Mouse (Mus musculus) cerebellum, postnatal 36 days (tissue): ENCODE results near the gene Mgat3.

Experiments
- DNase-seq, 2 experiments: peaks; one replicate each; pipeline ENCODE4 v3.0.0; 2021 to 2022; ENCODE audit warnings: mixed read lengths in 2 of 2

Gene Mgat3

DNA sequence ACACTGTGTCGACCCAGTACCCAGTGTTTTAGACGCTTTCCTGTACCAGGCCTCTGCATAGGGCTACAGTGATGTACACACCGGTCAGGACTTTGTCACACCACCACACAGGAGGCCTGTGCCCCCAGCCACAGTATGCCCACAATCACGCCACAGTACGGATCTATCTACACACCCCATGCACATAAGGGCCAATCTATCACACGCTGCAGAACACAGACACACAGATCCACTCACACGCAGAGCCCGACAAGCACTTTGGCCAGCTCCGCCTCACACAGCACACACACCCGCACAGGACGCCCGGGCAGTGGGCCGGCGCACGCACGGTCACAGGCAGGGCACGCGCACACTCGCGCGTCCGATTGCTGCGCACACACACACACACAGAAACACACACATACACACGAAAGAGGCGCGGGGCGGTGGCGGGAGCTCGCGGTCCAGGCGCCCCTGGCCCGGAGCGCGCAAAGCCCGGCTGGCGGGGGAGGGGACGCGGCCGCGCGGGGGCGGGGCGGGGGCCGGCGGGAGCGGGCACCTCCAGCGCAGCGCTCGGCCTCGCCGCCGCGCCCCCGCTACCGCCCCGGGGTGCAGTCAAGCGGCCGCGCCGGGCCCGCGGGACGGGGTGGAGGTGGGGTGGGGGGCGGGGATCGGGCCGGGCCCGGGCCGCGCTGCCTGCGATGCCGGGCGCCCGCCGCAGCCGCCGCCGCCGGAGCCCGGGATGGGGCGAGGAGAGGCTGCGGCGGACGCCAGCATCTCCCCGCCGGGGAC lies at the start of gene Mgat3:
Gene Mgat3, plus strand, starts transcription at position 721 of the 771 bp plus-strand sequence.
- peak; percentile 73 to 75 for DNase-seq

DNA sequence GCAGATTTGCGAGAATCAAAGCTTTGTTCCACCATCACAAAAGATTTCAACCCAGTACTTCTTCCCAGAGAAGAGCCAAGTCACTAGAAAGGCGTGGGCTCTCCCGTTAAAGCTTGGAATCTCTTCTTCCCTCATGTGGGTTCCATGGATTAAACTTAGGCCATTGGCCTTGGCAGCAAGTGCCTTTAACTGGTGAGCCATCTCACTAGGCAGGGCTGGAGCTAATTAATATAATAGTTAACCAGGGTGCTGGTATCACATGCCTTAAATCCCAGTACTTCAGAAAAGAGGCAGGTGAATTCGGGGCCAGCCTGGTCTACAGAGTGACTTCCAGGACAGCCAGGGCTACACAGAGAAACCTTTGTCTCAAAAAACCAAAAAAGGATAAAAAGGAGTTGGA lies 48.9 kb upstream of the Mgat3 start:
- DNase-seq = no peak

DNA sequence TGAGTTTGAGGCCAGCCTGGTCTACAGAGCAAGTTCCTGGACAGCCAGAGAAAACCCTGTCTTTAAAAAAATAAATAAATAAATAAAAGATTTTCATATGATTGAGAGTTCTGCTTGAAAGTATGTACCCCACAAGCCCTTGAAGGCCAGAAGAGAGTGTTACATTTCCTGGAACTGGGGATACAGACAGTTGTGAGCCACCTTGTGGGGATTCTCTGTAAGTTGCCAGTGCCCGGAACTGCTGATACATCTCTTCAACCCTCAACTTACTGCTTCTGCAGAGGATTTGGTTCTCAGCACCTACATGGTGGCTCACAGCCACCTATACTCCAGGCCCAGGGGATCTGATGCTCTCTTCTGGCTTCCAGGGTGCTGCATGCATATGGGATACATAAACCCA lies 46.3 kb upstream of the Mgat3 start:
- no peak for DNase-seq

DNA sequence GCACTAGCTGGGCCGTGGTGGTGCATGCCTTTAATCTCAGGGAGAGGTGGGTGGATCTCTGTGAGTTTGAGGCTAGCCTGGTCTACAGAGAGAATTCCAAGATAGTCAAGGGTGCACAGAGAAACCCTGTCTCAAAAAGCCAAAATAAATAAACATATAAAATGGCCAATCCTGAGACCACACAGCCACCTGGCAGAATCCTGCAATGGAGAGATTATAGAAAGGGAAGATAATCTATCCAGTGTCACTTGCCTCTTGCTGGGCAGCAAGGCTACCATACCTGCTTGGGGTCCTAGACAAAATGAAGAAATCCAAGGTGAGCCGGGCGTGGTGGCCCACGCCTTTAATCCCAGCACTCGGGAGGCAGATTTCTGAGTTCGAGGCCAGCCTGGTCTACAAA lies 43.5 kb upstream of the Mgat3 start:
- DNase-seq = no peak

DNA sequence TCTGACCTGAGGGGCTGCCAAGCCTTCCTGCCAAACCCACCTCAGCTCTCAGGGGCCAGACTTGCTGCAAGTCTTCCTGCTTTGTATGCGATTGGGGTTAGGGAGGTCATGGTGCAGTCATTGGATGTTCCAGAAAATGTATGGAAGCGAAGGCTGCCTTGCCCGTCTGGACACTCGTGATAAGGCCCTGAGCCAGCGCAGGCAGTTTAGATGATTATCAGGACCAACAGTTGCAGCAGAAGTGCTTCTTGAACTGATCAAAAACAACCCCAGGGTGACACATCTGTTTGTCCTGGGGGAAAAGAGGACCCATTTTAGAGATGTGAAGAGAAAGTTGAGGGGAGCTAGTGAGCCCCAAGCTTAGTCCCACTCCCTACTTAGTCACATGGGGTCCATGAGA lies 42.8 kb upstream of the Mgat3 start:
- no peak for DNase-seq

DNA sequence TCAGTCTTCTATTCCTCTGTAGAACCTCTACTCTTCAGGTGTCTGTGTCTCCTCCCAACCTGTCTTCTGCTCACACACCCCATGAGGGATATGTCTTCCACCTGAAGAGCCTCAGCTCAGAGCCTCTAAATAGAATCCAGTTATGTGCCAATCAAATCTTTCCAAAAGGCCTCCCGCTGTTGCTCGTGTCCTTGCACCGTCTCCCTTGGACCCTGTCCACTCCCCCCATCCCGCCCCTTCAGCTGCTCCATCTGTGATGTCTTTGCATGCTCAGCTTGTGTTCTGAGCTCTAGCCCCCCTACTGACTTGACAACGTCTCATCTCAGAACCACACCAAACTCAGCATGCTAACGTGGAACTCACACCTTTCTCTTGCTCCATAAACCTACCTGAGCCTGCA lies 42.1 kb upstream of the Mgat3 start:
- DNase-seq = peak; percentile 72 to 77

DNA sequence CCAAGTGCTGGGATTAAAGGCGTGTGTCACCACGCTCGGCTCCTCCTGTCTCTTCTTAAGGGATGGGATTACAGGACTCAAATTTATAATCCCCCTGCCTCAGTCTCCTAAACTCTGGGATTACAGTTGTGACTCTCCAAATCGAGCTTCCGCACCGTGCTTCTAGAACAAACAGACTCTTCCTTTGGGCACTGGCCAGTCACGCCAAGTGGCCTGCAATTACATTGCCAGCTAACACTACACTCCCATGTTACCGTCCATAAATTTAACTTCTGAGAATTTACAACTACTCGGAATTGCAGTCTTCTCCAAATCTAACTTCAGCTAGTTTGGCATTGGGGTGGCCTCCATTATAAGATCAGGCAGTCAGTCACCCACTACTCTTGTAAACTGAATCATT lies 41.1 kb upstream of the Mgat3 start:
- DNase-seq = peak in 1 of 2 experiments; percentile 36

DNA sequence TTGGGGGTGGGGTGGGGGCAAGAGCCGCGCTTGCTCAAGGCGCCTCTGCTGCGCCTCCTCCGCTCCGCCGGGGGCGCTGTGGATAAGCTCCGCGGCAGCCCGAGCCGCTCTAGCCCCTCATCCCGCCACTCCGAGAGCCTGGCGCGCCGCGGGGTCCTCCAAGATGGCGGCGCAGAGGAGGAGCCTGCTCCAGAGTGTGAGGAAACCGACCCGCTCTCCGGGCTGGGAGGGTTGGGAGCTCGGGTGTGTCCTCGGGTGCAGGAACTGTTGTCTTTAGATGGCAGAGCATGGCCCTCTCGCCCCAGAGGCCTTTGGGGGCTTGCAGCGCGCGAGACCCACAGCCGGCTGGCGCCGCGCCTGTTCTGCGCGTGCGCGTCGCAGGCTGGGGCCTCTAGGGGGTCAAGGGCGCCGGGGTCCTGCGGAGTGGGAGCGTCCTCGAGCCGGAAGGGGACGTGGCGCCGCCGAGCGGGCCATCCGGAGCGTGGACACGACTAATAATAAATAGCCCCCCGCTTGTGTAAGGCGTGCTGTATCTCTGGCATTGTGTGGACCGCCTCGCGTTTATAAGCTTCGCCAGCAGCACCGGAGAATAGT lies 40.4 kb upstream of the Mgat3 start, which contains the start of gene Tab1:
Gene Tab1, plus strand, starts transcription at position 135 of the 594 bp plus-strand sequence.
- DNase-seq = peak; percentile 91 to 93

DNA sequence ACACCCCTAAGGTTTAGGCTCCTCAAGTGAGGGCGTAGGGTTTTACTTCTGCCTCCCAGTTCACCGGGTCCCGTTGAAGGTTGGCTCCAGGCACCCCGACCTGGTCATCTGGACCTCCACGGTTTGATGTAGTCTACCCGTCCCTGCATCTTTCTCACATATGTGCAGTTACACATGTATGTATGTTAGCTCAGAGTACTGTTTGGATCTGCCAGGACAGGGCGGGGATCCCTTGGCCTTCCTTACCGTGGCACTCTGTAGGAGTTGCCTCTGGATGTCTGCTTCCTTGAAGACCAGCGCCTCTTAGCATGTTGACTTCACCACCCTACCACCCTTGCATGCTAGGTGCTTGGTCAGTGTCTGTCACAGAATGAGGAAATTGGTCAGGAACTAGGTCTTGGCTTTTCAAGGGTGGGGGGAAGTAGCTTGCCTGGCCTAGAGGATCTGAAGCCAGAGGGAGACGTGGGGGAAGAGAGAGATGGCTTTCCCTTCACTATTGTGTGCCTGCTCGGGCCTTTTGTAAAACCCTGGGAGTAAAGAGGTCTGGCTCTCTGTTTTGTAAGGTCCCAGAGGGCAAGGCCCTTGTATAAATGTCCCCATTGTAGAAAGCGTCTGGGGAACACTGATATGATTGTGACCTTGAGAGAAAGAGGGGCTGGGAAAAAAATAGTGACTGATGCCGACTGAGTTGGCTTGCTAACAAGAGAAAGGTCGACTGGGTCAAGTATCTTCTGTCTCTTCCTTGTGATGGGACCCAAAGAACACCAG lies 39.7 kb upstream of the Mgat3 start:
- DNase-seq = no peak

DNA sequence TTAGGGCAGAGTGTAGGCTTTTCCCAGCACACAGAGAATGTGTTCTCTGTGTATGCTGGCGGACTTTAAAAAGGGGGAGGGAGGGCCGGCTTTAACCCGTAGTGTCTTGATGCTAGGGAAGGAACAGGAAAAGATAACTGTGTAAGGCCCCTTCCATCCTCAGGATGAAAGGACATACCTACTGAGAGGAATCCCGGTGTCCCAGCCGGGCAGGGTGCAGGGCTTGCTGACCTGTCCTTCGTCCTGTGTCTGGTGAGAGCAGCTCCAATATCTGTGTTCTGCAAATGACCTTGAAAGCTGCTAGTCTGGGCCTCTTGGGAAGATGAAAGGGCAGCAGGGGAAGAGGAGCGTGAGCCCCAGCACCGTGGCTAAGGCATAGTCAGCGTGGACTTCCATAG lies 39.1 kb upstream of the Mgat3 start:
- DNase-seq = no peak

DNA sequence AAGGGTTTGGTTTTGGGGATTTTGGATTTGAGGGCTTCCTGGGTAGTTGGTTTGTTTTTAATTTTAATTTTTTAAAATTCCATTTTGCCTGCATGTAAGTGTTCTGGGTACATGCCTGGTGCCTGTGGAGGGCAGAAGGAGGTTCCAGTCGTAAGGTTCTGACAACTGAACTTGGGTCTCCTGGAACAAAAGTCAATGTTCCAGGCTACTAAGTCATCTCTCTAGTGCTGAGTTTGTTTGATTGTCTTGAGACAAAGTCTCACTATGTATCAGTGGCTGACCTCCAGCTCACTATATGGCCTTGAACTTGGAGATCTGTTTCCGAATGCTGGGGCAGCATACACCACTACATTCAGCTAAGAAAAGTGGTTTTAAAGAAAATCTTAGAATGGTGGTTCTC lies 38.0 kb upstream of the Mgat3 start:
- no peak for DNase-seq

DNA sequence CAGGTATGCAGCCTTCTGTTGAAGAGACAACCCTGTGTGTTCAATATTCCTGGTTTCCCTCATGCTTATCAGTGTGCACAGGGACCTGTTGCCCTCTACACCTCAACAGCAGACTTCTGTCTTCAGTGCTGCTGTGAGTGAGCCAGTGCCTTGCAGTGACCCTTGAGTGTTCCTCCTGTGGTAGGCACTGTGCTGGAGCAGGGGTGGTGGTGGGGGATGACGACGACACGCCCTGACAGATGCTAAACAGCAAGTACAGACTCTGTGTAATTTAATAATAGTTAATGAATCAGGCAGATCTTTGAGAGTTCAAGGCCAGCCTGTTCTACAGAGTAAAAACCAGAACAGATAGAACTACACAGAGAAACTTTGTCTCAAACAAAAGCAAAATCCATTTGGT lies 36.9 kb upstream of the Mgat3 start:
- DNase-seq = no peak

DNA sequence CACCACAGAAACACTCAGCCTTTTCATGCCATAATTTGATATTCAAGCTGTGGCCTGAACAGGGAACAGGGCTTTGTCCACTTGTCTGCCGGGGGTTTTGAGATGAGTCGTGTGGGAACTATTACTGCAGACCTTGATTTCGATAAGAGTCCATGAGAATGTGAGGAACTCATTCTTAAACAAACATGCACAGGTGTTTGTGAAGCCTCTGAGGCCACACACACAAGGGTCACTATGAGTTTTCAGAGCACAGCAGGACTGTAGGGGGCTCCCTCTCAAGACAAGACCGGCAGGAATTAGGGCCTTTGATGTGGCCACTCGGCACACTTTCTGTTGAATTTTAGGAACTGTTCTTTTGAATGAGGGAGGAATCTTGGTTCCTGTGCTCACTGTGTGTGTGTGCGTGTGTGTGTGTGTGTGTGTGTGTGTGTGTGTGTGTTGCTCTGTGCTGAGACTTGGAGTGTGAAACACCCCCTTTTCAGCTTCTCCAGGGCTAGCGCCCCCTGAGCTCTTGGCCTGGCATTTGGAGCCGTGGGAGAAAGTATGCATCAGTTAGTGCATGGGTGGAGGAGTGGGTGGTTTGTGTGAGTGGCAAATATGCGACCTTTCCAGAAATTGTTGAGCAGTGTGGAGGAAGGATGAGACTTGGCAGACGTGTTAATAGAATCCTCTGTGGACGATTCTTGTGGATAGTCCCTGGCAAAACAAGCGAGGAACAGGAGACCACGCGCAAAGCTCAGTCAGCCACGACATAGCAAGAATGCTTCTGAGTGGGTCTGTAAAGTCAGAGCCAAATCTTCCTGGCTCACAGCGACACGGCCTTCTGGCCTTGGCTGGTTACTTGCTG lies 35.4 kb upstream of the Mgat3 start:
- no peak for DNase-seq

DNA sequence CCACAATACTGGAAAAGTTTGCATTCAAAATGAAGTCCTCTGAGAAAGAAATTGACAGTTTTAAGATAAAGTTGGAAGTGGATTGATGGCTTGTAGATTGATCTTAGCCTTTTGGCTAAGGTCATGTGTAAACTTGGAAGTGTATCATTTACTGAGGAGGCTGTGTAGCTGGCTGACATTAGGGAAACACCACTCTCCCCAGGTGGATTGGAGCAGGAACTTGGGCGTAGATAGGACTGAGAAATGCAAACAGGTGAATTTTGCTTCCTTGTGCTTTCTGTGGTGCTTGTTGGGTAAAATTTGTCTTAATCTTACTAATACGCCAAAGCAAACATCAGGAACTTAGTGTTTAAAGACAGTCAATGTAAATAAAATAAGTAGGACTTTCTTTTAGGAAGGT lies 33.2 kb upstream of the Mgat3 start:
- DNase-seq = no peak

DNA sequence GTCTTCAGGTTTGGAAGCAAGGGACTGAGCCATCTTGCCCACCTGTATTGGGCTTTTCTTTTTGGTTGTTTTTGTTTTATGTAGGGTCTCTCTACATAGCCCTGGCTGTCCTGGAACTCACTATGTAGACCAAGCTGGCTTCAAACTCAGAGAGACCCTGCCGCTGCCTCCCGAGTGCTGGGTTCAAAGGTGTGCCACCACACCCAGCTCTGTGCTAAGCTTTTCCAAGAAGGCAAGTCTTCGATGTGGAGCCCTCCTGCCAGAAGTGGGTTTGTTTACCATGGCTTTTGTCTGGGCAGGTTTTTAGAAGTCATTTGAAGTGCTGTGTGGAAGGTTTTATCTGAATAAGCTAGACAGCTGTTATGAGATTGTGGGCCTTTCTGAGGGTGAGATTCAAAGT lies 32.6 kb upstream of the Mgat3 start:
- DNase-seq = no peak

DNA sequence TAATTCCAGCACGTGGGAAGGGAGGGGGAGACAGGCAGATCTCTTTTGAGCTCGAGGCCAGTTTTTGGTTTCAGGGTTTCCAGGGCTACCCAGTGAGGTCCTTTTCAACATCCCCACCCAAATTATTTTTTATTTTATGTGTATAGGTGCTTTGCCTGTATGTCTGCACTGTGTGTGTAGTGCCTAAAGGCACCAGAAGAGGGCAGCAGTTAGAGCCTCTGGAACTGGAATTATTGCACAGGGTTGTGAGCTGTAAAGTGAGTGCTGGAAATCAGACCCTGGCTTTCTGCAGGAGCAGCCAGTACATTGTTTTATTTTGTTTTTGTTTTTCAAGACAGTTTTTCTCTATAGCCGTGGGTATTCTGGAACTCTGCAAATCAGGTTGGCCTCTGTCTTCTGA lies 31.4 kb upstream of the Mgat3 start:
- no peak for DNase-seq

DNA sequence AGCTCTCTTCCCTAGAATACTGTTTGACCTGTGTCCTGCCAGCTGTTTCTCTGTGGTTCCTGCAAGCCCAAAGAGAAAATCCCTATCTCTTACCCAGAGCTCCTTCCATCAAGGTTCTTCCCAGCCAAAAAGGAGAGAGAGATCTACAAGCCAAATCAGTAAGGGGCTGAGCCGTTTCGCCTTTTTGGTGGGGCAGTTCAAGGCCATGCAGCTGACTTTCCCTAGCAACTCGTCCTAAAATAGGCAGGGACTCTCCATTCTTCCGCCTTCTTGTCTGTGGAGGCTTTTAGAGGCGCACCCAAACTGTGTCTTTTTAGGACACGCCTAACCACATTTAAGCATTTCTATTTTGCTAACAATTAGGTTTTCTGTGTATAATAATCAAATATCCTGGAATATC lies 29.8 kb upstream of the Mgat3 start:
- DNase-seq = no peak

DNA sequence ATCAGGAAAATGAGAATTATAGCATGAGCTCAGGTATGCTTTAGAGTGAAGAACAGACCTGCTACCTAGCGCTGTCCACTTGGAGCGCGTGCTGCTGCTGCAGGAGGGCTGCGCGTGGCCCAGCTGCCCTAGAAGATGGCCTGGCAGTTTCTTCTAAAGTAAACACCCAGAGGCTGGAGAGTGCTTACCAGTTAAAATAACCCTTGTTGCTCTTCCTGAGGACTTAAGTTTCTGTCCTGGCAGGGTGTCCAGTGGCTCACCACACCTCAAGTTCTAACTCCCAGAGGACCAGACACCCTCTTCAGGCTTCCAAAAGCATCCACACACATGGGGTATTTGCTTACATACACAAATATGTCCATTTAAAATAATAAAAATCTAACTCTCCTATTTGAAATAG lies 28.1 kb upstream of the Mgat3 start:
- DNase-seq = no peak

DNA sequence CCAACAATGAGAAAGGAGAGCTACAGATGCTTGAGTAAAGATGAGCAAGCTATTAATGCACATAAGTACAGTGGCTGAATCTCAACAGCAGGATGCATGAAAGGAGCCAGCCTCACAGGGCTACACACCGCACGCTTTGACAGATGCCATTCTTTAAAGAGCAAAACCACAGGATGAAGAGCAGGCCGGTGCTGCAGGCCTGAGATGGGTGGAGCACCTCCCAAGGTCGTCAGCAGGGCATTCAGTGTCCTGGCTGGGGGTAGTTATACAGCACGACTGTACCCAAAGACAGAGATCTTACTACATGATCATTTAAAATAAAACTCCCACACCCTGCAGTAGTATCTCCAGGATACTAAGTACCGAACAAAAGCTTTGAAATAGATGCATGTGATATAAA lies 27.4 kb upstream of the Mgat3 start:
- DNase-seq = no peak

DNA sequence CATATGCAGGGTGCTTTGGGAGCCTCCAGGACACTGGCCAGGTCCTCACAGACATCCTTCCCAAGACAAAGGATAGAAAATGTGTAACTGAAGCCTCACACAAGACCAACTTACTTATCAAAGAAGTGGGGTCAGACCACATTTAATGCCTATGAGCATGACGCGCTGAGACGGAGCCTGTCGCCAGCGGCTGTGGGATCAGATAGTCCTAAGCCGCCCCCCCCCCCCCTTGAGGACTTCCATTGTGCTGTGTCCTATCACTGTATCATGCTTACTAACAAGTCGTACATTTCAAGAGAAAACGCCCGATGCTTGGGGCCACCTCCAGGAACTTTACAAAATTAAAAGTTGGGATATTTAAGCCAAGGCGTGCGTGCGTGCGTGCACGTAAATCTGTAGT lies 26.4 kb upstream of the Mgat3 start:
- no peak for DNase-seq

DNA sequence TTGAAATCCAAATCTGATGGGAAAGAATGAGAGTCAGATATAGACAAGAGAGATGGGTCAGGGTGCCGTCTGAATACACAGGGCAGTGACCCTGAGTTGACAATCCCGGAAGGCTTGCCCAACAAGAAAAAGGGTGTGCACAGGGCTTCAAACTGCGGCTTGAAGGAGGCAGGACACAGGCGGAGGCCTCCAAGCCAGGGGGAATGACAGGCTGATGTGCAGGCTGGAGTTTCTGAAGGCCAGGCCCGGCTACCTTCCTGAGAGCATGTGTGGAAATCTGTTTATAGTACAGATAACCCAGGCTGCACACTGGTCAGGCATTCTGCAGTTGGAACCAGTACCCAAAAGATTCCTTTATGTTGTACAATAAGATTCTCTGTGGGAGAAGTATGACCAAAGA lies 26.0 kb upstream of the Mgat3 start:
- DNase-seq = no peak

DNA sequence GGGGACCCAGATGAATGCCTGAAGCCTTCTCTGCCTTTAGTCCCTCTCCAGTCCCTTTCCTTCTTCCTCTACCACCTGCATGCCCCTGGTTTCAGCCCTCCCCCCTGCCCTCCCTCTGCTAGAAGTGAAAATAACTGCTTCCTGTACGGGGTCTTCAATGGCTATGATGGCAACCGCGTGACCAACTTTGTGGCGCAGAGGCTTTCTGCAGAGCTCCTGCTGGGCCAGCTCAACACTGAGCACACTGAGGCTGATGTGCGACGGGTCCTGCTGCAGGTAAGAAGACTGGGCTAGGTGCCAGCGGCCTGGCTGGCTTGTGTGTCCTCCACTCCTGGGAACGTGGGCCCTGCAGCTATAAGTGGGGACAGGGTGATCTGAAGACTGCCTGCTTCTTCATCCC lies 25.0 kb upstream of the Mgat3 start:
- no peak for DNase-seq

DNA sequence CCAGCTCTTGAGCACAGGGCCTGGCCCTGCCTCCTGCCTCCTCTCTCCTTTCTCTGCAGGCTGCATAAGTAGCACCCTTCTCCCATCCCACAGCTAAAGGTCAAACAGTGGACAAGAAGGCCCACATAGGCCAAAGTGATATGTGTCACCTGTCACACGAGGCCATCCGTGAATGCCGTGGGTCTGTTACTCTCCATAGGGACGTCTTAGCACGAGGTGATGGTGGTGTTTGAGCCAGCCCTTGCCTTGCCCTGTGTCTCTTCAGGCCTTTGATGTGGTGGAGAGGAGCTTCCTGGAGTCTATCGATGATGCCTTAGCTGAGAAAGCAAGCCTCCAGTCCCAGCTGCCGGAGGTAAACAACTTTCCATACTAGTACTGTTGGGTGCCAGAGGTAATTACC lies 24.0 kb upstream of the Mgat3 start:
- no peak for DNase-seq
